Mouse (Mus musculus): ENCODE data around the gene Pkig.
"Not testable (repeated sequence)": the region's sequence is repeated elsewhere in the genome, so short reads cannot be mapped to it uniquely, and the experiment has no call there.

Gene Pkig

GRCm38 (mm10) chr2:163685761-163686200, 27.6 kb downstream of the Pkig start:
- DNase-seq: no peak

GRCm38 (mm10) chr2:163686233-163686632, 28.0 kb downstream of the Pkig start:
- DNase-seq: no peak

- no peak for DNase-seq
These were observed 28.7 kb downstream of the Pkig start for GRCm38 (mm10) chr2:163686886-163687285.

GRCm38 (mm10) chr2:163688377-163688776, 30.2 kb downstream of the Pkig start:
- not testable (repeated sequence) for DNase-seq

- no peak for DNase-seq
These were observed 31.6 kb downstream of the Pkig start for GRCm38 (mm10) chr2:163689771-163690170.

- DNase-seq: no peak
These were observed 32.5 kb downstream of the Pkig start for GRCm38 (mm10) chr2:163690409-163691304.

GRCm38 (mm10) chr2:163691846-163692605, 33.8 kb downstream of the Pkig start:
- DNase-seq: no peak

- no peak for DNase-seq
These were observed 34.9 kb downstream of the Pkig start for GRCm38 (mm10) chr2:163692873-163693612.

GRCm38 (mm10) chr2:163693716-163694314, 35.6 kb downstream of the Pkig start:
- no peak for DNase-seq

- DNase-seq: no peak
These were observed 38.6 kb downstream of the Pkig start for GRCm38 (mm10) chr2:163696763-163697162.

- DNase-seq: peak; percentile 55
These were observed 39.7 kb downstream of the Pkig start for GRCm38 (mm10) chr2:163697764-163698480.

- no peak for DNase-seq
These were observed 41.0 kb downstream of the Pkig start for GRCm38 (mm10) chr2:163699078-163699780.

GRCm38 (mm10) chr2:163702431-163702830, 44.2 kb downstream of the Pkig start:
- peak; percentile 47 for DNase-seq

GRCm38 (mm10) chr2:163702921-163703320, 44.7 kb downstream of the Pkig start:
- no peak for DNase-seq

- no peak for DNase-seq
These were observed 45.5 kb downstream of the Pkig start for GRCm38 (mm10) chr2:163703599-163704260.

- no peak for DNase-seq
These were observed 50.1 kb downstream of the Pkig start for GRCm38 (mm10) chr2:163708321-163708720.

GRCm38 (mm10) chr2:163708763-163709250, 50.6 kb downstream of the Pkig start:
- no peak for DNase-seq

GRCm38 (mm10) chr2:163710000-163710399, 51.8 kb downstream of the Pkig start:
- DNase-seq: peak; percentile 50

GRCm38 (mm10) chr2:163710606-163711159, 52.5 kb downstream of the Pkig start:
- DNase-seq: peak; percentile 39

GRCm38 (mm10) chr2:163711368-163711868, 53.2 kb downstream of the Pkig start:
- no peak for DNase-seq

Measured in thymus, postnatal 4 days (tissue).